Mouse (Mus musculus) lung, postnatal 10 days (tissue): ENCODE measurements around the gene Dnah12.
A peak's percentile ranks its signal among the peaks of the same experiment; 100 is the strongest.
"Not testable (repeated sequence)": the region's sequence is repeated elsewhere in the genome, so short reads cannot be mapped to it uniquely, and the experiment has no call there.

ENCODE experiments used
- DNase-seq: peaks from one replicate; pipeline ENCODE4 v3.0.0; 2021

The Dnah12 gene

GRCm38 (mm10) chr14:26692974-26693373 is at the start of gene Dnah12:
Gene Dnah12 (plus strand): TSS chr14:26693274.
- DNase-seq: no peak

DNA sequence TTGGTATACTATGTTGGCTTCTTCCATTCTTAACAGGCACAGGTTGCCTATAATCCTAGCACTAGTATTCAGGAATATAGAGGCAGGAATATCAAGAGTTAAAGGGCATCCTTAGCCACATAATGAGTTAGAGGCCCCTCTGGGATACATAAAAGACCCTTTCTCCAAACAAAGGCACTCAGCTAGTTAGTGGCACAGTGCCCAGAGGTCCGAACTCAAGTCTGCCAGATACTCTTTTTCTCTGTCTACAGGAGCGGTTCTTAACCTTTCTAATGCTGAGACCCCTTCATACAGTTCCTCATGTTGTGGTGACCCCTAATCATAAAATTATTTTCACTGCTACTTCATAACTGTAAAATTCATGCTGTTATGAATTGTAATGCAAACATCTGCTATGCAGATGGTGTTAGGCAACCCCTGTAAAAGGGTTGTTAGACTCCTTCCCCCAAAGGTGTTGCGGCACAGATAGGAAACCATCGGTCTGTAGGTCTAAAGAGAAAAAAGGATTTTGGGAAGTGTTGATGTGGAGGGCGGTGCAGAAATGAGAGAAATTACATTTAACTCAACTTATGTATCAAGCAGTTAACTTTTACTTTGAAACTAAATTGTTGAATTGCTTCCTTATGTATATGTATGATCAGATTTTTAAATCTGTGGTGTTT is 47.0 kb upstream of the Dnah12 start:
- DNase-seq: no peak

DNA sequence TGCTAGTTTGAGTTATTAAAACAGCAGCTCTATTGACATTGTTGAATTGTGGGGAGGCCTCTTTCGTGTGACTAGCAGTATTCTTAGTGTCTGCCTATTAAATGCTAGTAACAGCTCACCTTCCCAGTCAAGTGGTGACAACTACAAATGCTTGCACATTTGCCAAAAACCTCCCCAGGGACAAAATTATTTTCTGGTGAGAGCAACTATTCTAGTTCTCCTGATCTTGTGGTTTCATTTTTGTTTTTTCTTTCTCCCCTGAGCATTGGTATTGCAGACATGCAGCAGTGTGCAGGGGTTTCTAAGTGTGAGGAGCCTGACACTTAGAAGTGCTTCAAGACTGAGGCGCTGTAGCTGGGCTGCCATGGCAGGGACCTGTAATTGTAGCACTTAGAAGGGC is 45.3 kb upstream of the Dnah12 start:
- DNase-seq: no peak

DNA sequence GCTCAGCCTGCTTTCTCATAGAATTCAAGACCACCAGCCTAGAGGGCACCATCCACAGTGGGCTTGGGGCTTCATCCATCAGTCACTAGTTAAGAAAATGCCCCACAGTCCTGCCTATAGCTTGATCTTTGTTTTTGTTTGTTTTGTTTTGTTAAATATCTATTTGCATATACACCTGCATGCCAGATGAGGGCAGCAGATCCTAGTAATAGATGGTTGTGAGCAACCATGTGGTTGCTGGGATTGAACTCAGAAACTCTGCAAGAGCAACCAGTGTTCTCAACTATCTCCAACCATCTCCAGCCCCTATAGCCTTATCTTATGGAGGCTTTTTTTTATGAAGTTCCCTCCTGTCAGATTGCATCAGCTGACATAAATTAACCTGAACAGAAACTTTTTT is 41.2 kb upstream of the Dnah12 start:
- peak; percentile 5 for DNase-seq

- no peak for DNase-seq
These were observed 34.9 kb upstream of the Dnah12 start for GRCm38 (mm10) chr14:26658178-26658577.

- DNase-seq: no peak
These were observed 32.8 kb upstream of the Dnah12 start for GRCm38 (mm10) chr14:26660233-26660632.

GRCm38 (mm10) chr14:26662016-26662415 is 31.1 kb upstream of the Dnah12 start:
- DNase-seq: no peak

DNA sequence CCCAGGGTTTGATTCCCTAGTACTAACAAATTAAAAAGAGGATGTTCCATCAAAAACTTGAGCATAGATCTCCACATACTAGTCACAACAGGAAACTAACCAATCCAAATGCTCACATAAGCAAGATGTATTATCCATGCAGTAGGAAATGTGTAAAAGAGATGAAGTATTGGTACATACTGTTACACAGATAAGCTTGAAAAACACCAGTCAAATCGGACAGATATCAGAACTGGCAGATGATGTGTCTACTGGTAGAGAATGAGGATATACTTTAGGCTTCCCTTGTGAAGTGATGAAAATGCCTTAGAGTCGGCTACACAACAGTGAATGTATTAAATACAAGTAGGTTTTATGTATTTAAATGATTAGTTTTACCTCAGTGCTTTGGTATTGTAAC is 30.6 kb upstream of the Dnah12 start:
- no peak for DNase-seq

DNA sequence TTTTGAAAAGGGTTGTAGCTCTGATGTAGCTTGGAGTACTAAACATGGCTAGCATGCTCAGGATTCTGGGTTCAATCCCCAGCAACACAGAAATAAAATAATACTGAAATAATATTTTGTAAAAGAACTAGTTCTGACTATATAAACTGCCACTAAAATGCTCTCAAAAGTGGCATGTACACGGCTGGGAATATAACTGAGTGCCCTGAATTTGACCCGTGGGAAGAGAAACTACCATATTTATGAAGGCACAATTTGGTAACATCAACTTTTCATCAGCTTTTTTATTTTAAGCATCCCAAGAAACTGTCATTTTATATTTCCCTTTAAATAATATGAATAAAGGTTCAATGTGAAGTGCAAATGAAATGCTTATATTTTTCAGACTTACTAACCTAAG is 29.2 kb upstream of the Dnah12 start:
- no peak for DNase-seq

DNA sequence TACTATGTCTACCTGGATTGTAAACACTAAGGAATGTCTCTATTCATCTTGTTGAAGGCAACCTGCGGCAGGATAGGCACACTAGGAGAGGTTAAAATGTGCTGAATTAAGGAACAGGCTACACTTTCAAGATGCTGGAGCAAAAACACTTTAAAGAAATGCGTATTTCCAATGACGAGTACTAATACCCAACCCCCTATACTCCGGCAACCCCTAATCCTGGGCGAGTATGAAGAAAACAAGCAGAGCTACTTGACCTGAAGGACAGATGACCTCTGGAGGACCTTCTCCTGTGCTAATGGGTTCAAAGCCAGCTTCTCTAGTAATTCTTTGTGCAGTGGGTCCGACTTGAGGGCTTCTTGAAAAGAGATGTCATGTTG is 25.1 kb upstream of the Dnah12 start:
- DNase-seq: no peak

- DNase-seq: peak; percentile 45
These were observed 24.4 kb upstream of the Dnah12 start for GRCm38 (mm10) chr14:26668371-26669291.

GRCm38 (mm10) chr14:26669292-26670073 is 23.6 kb upstream of the Dnah12 start, which contains the start of gene Pde12:
Gene Pde12 (minus strand): TSS chr14:26669883.
- peak; percentile 92 for DNase-seq

DNA sequence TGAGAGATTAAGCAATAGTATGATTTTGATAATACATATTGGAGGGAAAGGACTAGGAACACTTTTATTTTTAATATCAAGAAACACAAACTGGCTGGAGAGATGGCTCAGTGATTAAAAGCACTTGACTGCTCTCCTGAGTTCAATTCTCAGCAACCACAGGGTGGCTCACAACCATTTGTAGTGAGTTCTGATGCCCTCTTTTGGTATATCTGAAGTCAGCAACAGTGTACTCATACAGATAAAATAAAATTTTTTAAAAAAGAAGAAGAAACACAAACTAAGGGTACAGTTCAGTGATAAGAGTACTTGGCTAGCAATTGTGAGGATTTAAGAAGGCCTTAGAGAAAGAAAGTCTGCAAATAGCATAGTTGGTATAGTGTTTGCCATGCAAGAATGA is 22.1 kb upstream of the Dnah12 start:
- no peak for DNase-seq

GRCm38 (mm10) chr14:26671870-26672615 is 21.0 kb upstream of the Dnah12 start:
- not testable (repeated sequence) for DNase-seq

DNA sequence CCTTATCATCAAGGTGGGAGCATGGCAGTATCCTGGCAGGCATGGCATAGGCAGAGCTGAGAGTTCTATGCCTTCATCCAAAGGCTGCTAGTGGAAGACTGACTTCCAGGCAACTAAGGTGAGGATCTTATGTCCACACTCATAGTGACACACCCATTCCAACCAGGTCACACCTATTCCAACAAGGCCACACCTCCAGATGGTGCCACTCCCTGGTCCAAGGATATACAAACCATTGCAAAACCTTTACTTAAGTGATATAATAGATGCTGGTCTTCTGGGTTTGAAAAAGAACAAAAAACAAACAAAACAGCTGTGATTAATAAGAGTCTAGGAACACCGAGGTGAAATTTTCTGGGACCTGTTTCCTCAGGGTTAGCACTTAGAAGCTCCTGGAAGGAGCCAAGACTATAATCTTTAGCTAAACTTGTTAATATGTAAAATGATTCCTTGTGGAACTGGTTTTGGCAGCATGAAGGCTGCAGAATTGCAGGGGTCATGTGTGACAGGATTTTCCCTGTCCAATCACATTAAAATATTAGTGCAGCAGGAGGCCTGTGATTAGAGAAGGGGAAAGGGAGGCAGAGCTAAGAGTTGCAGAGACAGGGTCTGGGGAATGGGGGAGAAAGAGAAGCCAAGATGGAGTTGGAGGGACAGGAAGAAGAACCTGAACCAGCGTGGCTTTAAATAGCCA is 18.5 kb upstream of the Dnah12 start:
- DNase-seq: not testable (repeated sequence)

DNA sequence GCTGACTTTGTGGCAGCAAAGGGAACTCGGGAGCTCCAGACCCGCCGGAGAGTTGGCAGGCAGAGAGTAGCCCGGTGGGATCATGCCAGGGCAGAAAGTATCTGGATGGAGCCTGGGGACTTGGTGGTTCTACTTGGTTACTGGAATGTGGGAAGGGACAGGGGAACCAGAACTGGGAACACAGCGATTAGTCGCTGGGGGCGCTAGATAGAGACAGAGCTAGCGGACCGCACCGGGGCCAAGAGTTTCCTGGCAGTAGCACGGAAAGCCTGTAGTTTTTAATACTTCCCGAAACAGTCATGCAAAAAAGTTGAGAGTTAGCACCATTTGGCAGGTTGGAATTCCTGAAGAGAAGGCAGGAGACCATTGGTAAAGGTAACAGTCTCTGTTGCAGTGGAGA is 17.7 kb upstream of the Dnah12 start:
- peak; percentile 62 for DNase-seq

DNA sequence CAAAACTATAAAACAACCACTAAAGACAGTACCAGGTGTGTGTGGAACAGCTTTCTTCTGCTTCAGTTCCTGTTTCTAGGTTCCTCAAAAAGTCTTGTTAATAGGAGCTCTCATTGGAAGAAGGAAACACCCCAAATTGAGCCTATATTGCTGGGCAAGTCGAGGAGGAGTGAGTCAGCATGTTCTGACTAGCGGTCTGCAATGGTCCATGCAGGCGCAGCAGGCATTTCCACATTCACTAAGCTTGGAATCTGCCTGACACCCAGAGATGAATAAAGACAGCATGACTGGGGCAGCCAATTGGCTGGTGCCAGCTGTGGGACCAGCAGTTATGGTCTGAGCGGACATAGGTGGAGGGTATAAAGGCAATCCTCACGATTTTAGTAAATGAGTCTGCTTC is 17.3 kb upstream of the Dnah12 start:
- no peak for DNase-seq

DNA sequence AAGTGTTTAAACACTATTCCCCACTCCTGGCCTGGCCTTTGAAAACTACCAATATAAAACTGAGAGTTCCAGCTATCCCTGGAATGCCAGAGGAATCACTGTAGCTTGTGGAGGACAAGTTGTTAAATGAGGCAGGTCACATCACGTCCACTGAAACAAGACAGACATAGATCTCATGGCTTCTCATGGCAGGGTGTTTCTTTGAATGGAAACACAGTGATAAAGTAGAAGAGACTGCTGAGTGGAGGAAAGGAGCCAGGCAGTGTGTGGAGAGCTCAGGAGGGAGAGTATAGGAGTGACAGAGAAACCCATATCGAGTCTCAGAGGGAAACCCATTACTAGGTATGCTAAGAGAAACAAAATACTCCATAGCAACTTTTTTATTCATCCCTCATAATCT is 2.3 kb upstream of the Dnah12 start:
- no peak for DNase-seq

DNA sequence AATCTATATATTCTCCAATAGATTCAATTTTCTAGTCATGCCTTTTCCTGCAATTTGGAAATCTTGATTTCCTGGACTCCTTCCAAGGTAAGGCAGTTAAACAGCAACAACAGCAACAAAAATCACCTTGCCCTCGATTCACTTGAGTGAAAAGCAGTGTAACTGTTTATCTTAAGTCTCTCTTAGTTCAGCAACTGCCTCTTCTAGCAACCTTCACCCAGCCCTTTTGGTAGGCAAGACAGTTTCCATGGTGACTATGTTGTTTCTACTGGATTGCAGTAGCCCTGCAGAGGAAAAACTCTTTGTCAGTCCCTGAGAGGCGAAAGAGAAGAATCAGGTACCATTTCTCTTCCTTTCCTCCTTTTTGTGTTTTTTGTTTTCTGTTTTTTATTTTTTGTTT is 1.7 kb upstream of the Dnah12 start:
- DNase-seq: no peak

- no peak for DNase-seq
These were observed 4.8 kb downstream of the Dnah12 start for GRCm38 (mm10) chr14:26697912-26698311.

GRCm38 (mm10) chr14:26705246-26705645 is 12.2 kb downstream of the Dnah12 start:
- DNase-seq: not testable (repeated sequence)

DNA sequence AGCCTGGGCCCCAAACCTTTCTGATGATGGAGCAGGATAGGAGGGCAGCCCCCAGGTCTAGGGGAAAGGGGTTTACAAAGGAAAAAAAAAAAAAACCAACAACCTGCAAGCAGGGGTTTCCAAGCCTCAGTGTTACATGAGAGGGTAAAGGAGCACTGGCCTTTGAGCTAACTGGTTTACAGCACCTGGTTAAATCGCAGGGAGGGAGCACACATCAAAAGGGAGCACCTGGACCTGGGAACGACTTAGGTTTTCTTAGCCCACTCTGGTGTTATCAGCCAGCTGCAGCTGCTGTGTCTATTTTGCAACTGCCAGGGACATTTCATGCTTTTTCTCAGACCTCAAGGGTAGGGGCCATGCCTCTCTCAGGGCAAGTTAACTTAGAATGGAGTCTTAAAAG is 26.6 kb downstream of the Dnah12 start:
- not testable (repeated sequence) for DNase-seq
